Mouse (Mus musculus): ENCODE data around the gene Asxl2.

Asxl2 gene

DNA sequence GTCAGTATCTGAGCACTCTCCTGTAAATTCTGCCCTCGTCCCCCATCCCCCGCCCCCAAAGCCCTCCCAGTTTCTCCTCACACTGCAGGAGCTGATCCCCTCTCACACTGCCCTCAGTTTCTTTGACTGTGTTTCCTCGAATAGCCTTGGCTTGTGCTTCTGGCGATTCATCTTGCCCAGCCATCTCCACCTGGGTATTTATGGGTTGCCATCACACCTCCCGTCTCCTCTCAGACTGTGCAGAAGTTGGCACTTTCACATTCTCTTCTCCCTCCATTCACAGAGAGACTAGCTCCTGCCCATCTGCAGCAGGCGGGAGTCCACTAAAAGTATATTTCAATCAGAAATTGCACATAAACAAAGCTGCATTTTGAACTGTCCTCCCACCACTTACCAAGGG, 120.1 kb downstream of the Asxl2 start:
- no peak for DNase-seq

- DNase-seq, result no peak
Measured at GRCm38 (mm10) chr12:3547506-3547905, 120.8 kb downstream of the Asxl2 start.

DNA sequence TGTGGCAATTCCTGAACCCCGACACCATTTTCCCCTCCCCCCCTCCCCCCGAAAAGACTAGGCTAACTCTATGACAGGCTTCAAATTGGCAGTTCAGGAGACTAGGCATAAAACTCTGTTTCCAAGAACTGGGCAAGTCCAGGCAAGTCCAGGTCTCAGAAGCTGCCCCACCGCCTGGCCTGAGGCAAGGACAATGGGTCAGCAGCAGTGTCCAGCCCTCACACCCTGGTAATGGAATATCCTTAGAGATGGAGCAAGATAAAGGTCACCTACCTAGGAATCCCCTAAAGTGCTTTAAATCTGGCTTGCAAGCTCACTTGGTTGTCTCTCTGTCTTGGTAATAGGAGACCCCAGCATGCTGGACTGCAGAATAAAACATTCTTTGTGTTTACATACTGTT, 121.3 kb downstream of the Asxl2 start:
- DNase-seq, result no peak

- DNase-seq, result no peak
Measured at GRCm38 (mm10) chr12:3548582-3549211, 122.0 kb downstream of the Asxl2 start.

- no peak for DNase-seq
Measured at GRCm38 (mm10) chr12:3550280-3550679, 123.6 kb downstream of the Asxl2 start.

Data from spleen, adult 18-20 months (tissue).